Mouse (Mus musculus): Measurements from ENCODE around the gene Cyp4f14.

The Cyp4f14 gene

GRCm38 (mm10) chr17:32917131-32917530, at the start of gene Cyp4f14:
Gene Cyp4f14 (minus strand): TSS chr17:32917342.
- DNase-seq = no peak

- DNase-seq = peak; percentile 86 to 91
Measured at GRCm38 (mm10) chr17:32965623-32966290, 48.6 kb upstream of the Cyp4f14 start, which contains the start of gene Zfp472. Gene Zfp472 (plus strand): TSS chr17:32965814.

- DNase-seq = peak in 1 of 2 experiments; percentile 21
Measured at GRCm38 (mm10) chr17:32965253-32965622, 48.1 kb upstream of the Cyp4f14 start.

- peak; percentile 94 for DNase-seq
Measured at GRCm38 (mm10) chr17:32951441-32951840, 34.3 kb upstream of the Cyp4f14 start.

GRCm38 (mm10) chr17:32951006-32951405, 33.9 kb upstream of the Cyp4f14 start:
- no peak for DNase-seq

GRCm38 (mm10) chr17:32950136-32950535, 33.0 kb upstream of the Cyp4f14 start:
- DNase-seq = no peak

GRCm38 (mm10) chr17:32947215-32947914, 30.2 kb upstream of the Cyp4f14 start, which contains the start of gene Cyp4f13:
Gene Cyp4f13 (minus strand): TSS chr17:32947402.
- DNase-seq = peak; percentile 99 to 100

GRCm38 (mm10) chr17:32946716-32947115, 29.6 kb upstream of the Cyp4f14 start:
- no peak for DNase-seq

- DNase-seq = no peak
Measured at GRCm38 (mm10) chr17:32944402-32945035, 27.4 kb upstream of the Cyp4f14 start.

- DNase-seq = no peak
Measured at GRCm38 (mm10) chr17:32943661-32944060, 26.5 kb upstream of the Cyp4f14 start.

GRCm38 (mm10) chr17:32939831-32940230, 22.7 kb upstream of the Cyp4f14 start:
- DNase-seq = no peak

GRCm38 (mm10) chr17:32927803-32928202, 10.7 kb upstream of the Cyp4f14 start:
- DNase-seq = no peak

GRCm38 (mm10) chr17:32924658-32925312, 7.6 kb upstream of the Cyp4f14 start:
- DNase-seq = peak; percentile 76 to 86

- no peak for DNase-seq
Measured at GRCm38 (mm10) chr17:32923681-32924080, 6.5 kb upstream of the Cyp4f14 start.

- no peak for DNase-seq
Measured at GRCm38 (mm10) chr17:32919123-32919522, 2.0 kb upstream of the Cyp4f14 start.

GRCm38 (mm10) chr17:32916075-32916474, 1.1 kb downstream of the Cyp4f14 start:
- no peak for DNase-seq

- DNase-seq = no peak
Measured at GRCm38 (mm10) chr17:32906172-32906571, 11.0 kb downstream of the Cyp4f14 start.

GRCm38 (mm10) chr17:32905239-32905638, 11.9 kb downstream of the Cyp4f14 start:
- DNase-seq = peak; percentile 74 to 76

- no peak for DNase-seq
Measured at GRCm38 (mm10) chr17:32904414-32904813, 12.7 kb downstream of the Cyp4f14 start.

- no peak for DNase-seq
Measured at GRCm38 (mm10) chr17:32901751-32902525, 15.2 kb downstream of the Cyp4f14 start.

- DNase-seq = no peak
Measured at GRCm38 (mm10) chr17:32895421-32895820, 21.7 kb downstream of the Cyp4f14 start.

GRCm38 (mm10) chr17:32893901-32894300, 23.2 kb downstream of the Cyp4f14 start:
- no peak for DNase-seq

All from kidney, postnatal 4 days (tissue).